8 mouse cellular contexts compared by ENCODE assay signal in the genomic region with DNA sequence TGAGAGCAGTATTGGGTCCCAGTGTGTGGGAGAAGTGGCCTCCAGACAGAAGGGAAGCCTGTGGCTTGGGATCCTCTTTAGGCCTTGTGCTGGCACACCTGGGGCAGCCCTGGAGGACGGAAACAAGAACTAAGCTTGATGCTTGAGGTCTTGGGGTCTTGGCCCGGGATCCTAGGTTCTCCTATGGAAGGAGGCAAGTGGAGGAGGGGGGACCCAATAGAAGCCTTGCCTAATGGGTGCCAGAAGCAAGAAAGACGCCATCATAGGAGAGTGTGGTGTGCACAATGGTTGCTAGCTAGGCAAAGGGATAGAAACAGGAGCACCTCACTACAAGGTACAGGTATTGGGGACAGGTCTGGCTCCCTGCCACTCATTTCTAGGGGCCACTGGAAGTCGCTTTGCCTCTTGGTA. TPM values are rescaled to one million over a fixed set of nuclear protein-coding genes. Genes with fewer than 3 reads are reported as not detected.
A peak's percentile ranks its signal among the peaks of the same experiment; 100 is the strongest.
DNase-seq lines count a peak whose midpoint lies in the region; ATAC-seq lines count a peak whose summit lies in the region.

No protein-coding gene starts in this region.

- WGBS in hindbrain, embryonic 11.5 days: 28% methylated on average over 4 of the region's 4 CpGs
- 18% methylated on average over 4 of the region's 4 CpGs for WGBS in neural tube, embryonic 13.5 days

- no peak overlapping the region for H3K4me3 ChIP-seq in hindbrain, embryonic 11.5 days (ENCODE audit: low read depth, low read length)
- no peak overlapping the region for H3K4me3 ChIP-seq in neural tube, embryonic 13.5 days

- peaks cover 5% of the 10 kb centered on the region; the same call in 1 of the 2 replicates for H3K36me3 ChIP-seq in hindbrain, embryonic 11.5 days (ENCODE audit: control insufficient read depth, insufficient read depth, low read length)
- H3K36me3 ChIP-seq in neural tube, embryonic 13.5 days: peaks cover 12% of the 10 kb centered on the region

- H3K4me1 ChIP-seq in hindbrain, embryonic 11.5 days (replicated peaks; ENCODE audit: control insufficient read depth, insufficient read depth, low read length): peaks cover 38% of the 10 kb centered on the region
- H3K4me1 ChIP-seq in neural tube, embryonic 13.5 days (replicated peaks): peaks cover 66% of the 10 kb centered on the region

- H3K9me3 ChIP-seq in hindbrain, embryonic 11.5 days (ENCODE audit: control insufficient read depth, low read length): no peaks in the 10 kb centered on the region
- H3K9me3 ChIP-seq in neural tube, embryonic 13.5 days: 0 out of 2 replicates have a peak, but pooled peaks cover 3% of the 10 kb centered on the region

- DNase-seq in retina, embryonic 14.5 days (ENCODE audit: low spot score): peak; percentile 48
- DNase-seq in retina, postnatal 1 day: no peak
- peak; percentile 60 for DNase-seq in embryo, embryonic 9.5 days (ENCODE audit: extremely low spot score)
- peak; percentile 58 for DNase-seq in hindbrain, embryonic 11.5 days (ENCODE audit: low spot score)
- no peak for DNase-seq in left cerebral cortex, postnatal 14 days (ENCODE audit: low spot score in 2 of 2)

- peak overlapping the region; percentile 85 for H3K4me2 ChIP-seq in hindbrain, embryonic 11.5 days (replicated peaks; ENCODE audit: low read depth, low read length)
- peak overlapping the region; percentile 94; the same call in 1 of the 2 replicates for H3K4me2 ChIP-seq in neural tube, embryonic 13.5 days

- H3K9ac ChIP-seq in hindbrain, embryonic 11.5 days (ENCODE audit: low read depth, low read length): peak overlapping the region; percentile 99
- H3K9ac ChIP-seq in neural tube, embryonic 13.5 days: peak overlapping the region; percentile 98

- intact Hi-C loops in left cerebral cortex, postnatal 14 days (cut with DNase I): loop anchor here (5.0 kb wide), 1 partner anchor 76 kb away; a partner anchor contains a TSS

- peak overlapping the region; percentile 100 for H3K27ac ChIP-seq in hindbrain, embryonic 11.5 days (ENCODE audit: low read depth, low read length)
- H3K27ac ChIP-seq in neural tube, embryonic 13.5 days (replicated peaks): peak overlapping the region; percentile 98

- no peak for ATAC-seq in hindbrain, embryonic 11.5 days (ENCODE audit: low FRiP score)
- no peak for ATAC-seq in neural tube, embryonic 13.5 days (ENCODE audit: low read depth)
- ATAC-seq in erythroid progenitor cell, adult 5-6 weeks (replicated peaks; ENCODE audit: low FRiP score, poor library complexity, severe bottlenecking): no peak
- no peak for ATAC-seq in activated CD4-positive, CD25-positive, alpha-beta regulatory T cell, adult 4 months

- H3K27me3 ChIP-seq in hindbrain, embryonic 11.5 days (ENCODE audit: control insufficient read depth, insufficient read depth, low read length): no peaks in the 10 kb centered on the region
- no peaks in the 10 kb centered on the region for H3K27me3 ChIP-seq in neural tube, embryonic 13.5 days

RNA-seq across cellular contexts. Expression of a gene that starts 0.7 kb away (rescaled TPM):
- polyA plus RNA-seq in hindbrain, embryonic 11.5 days (2014; fragmentation: Nextera tagmentation; extraction: Ambion mirVana): 28.1 and 31.4 TPM in 2 replicates
- polyA plus RNA-seq in neural tube, embryonic 13.5 days (2015; fragmentation: Nextera tagmentation; extraction: Ambion mirVana): 31.0 and 31.1 TPM in 2 replicates
- 2.2 TPM in 1 of 2 replicates, not detected in the other for total RNA-seq in erythroid progenitor cell, adult 5-6 weeks (2015; ENCODE audit: low replicate concordance)
- 0.53 TPM in 1 of 2 replicates, not detected in the other for total RNA-seq in erythroid progenitor cell, adult 5-6 weeks (2017; ENCODE audit: low replicate concordance)
- not detected for polyA plus RNA-seq in activated CD4-positive, CD25-positive, alpha-beta regulatory T cell, adult 4 months (2017; shearing (Covaris generic))
- total RNA-seq in left cerebral cortex, postnatal 14 days (2021): 10 to 100 TPM; 15.7 to 16.3 TPM

RNA-seq across cellular contexts. Expression of a gene that starts 25.4 kb away (rescaled TPM):
- polyA plus RNA-seq in hindbrain, embryonic 11.5 days (2014; fragmentation: Nextera tagmentation; extraction: Ambion mirVana): 79.9 and 87.6 TPM in 2 replicates
- polyA plus RNA-seq in neural tube, embryonic 13.5 days (2015; fragmentation: Nextera tagmentation; extraction: Ambion mirVana): 58.1 TPM in 2 replicates
- 35.6 and 47.2 TPM in 2 replicates for total RNA-seq in erythroid progenitor cell, adult 5-6 weeks (2015; ENCODE audit: low replicate concordance)
- total RNA-seq in erythroid progenitor cell, adult 5-6 weeks (2017; ENCODE audit: low replicate concordance): 44.8 and 57.3 TPM in 2 replicates
- 10 to 100 TPM; 28.0 to 29.3 TPM for polyA plus RNA-seq in activated CD4-positive, CD25-positive, alpha-beta regulatory T cell, adult 4 months (2017; shearing (Covaris generic))
- 10 to 100 TPM; 34.4 to 35.7 TPM for total RNA-seq in left cerebral cortex, postnatal 14 days (2021)

RNA-seq across cellular contexts. Expression of a gene that starts 49.0 kb away (rescaled TPM):
- 762 and 780 TPM in 2 replicates for polyA plus RNA-seq in hindbrain, embryonic 11.5 days (2014; fragmentation: Nextera tagmentation; extraction: Ambion mirVana)
- polyA plus RNA-seq in neural tube, embryonic 13.5 days (2015; fragmentation: Nextera tagmentation; extraction: Ambion mirVana): 918 and 1,011 TPM in 2 replicates
- total RNA-seq in erythroid progenitor cell, adult 5-6 weeks (2015; ENCODE audit: low replicate concordance): 226 and 267 TPM in 2 replicates
- total RNA-seq in erythroid progenitor cell, adult 5-6 weeks (2017; ENCODE audit: low replicate concordance): 106 and 241 TPM in 2 replicates
- 100 to 1,000 TPM; 387 to 411 TPM for polyA plus RNA-seq in activated CD4-positive, CD25-positive, alpha-beta regulatory T cell, adult 4 months (2017; shearing (Covaris generic))
- total RNA-seq in left cerebral cortex, postnatal 14 days (2021): 1,000 to 10,000 TPM; 1,118 to 1,183 TPM

Comparison
In these comparisons a context has a peak if more than half of its experiments do, and no peak if none do; other contexts are left out.
1. DNase-seq: peak in retina, embryonic 14.5 days (single experiment), embryo, embryonic 9.5 days (single experiment) and hindbrain, embryonic 11.5 days (single experiment); none in retina, postnatal 1 day (single experiment) and left cerebral cortex, postnatal 14 days (0 of 2).
2. RNA of a gene that starts 0.7 kb away (polyA plus RNA-seq): 31.0 to 31.1 TPM in neural tube, embryonic 13.5 days and 28.1 to 31.4 TPM in hindbrain, embryonic 11.5 days; not detected in activated CD4-positive, CD25-positive, alpha-beta regulatory T cell, adult 4 months; every median in the first group is over 10 times any median in the second.